Mouse (Mus musculus): ENCODE results near the gene Oaf. TPM values are rescaled to one million over a fixed set of nuclear protein-coding genes. Genes with fewer than 3 reads are reported as not detected.

Oaf gene
- polyA plus RNA-seq, 1 experiment from 2014 or later: 11.3 TPM

GRCm38 (mm10) chr9:43241291-43241690, 1.6 kb upstream of the Oaf start:
- ATAC-seq (ENCODE audit: low FRiP score): no peak
- H3K27ac ChIP-seq: no peak overlapping the region
- no peak overlapping the region for H3K4me2 ChIP-seq
- WGBS: 67% methylated on average over 4 of the region's 4 CpGs
- peaks cover 23% of the 10 kb centered on the region for H3K4me1 ChIP-seq (replicated peaks)
- no peak overlapping the region for H3K9ac ChIP-seq
- no peaks in the 10 kb centered on the region for H3K36me3 ChIP-seq
- peaks cover 63% of the 10 kb centered on the region for H3K27me3 ChIP-seq
- H3K4me3 ChIP-seq: no peak overlapping the region
- no peaks in the 10 kb centered on the region for H3K9me3 ChIP-seq

- Histone ChIP-seq H3K4me2 (peak overlapping the region; percentile 74), H3K9me3 (no peaks in the 10 kb centered on the region), H3K4me1 (replicated peaks) (peaks cover 23% of the 10 kb centered on the region), H3K27me3 (peaks cover 65% of the 10 kb centered on the region), H3K9ac (peak overlapping the region; percentile 76; the same call in 1 of the 2 replicates), H3K27ac (peak overlapping the region; percentile 52; the same call in 1 of the 2 replicates), H3K36me3 (no peaks in the 10 kb centered on the region), H3K4me3 (peak overlapping the region; percentile 53; the same call in 1 of the 2 replicates)
- no peak for ATAC-seq (ENCODE audit: low FRiP score)
- WGBS: 53% methylated on average over 2 of the region's 2 CpGs
Measured at GRCm38 (mm10) chr9:43240594-43240900, 836 bp upstream of the Oaf start.

GRCm38 (mm10) chr9:43238631-43239545, 823 bp downstream of the Oaf start:
- peak; percentile 28; the same call in 1 of the 2 replicates for ATAC-seq (ENCODE audit: low FRiP score)
- Histone ChIP-seq H3K27ac (no peak overlapping the region), H3K36me3 (no peaks in the 10 kb centered on the region), H3K27me3 (peaks cover 66% of the 10 kb centered on the region), H3K9me3 (no peaks in the 10 kb centered on the region), H3K9ac (peak overlapping the region; percentile 76), H3K4me2 (peak overlapping the region; percentile 74), H3K4me3 (peak overlapping the region; percentile 53), H3K4me1 (replicated peaks) (peaks cover 23% of the 10 kb centered on the region)
- WGBS: 1% methylated on average over 50 of the region's 51 CpGs

GRCm38 (mm10) chr9:43238167-43238566, 1.5 kb downstream of the Oaf start:
- WGBS: 54% methylated on average over 2 of the region's 2 CpGs
- peak overlapping the region; percentile 53 for H3K4me3 ChIP-seq
- peaks cover 23% of the 10 kb centered on the region for H3K4me1 ChIP-seq (replicated peaks)
- ATAC-seq (ENCODE audit: low FRiP score): no peak
- peaks cover 60% of the 10 kb centered on the region for H3K27me3 ChIP-seq
- H3K9me3 ChIP-seq: no peaks in the 10 kb centered on the region
- H3K27ac ChIP-seq: no peak overlapping the region
- no peaks in the 10 kb centered on the region for H3K36me3 ChIP-seq
- peak overlapping the region; percentile 74 for H3K4me2 ChIP-seq
- H3K9ac ChIP-seq: no peak overlapping the region

GRCm38 (mm10) chr9:43237111-43237775, 2.5 kb downstream of the Oaf start:
- H3K9me3 ChIP-seq: no peaks in the 10 kb centered on the region
- WGBS: 51% methylated on average over 7 of the region's 7 CpGs
- no peak overlapping the region for H3K27ac ChIP-seq
- no peak overlapping the region for H3K9ac ChIP-seq
- H3K4me1 ChIP-seq (replicated peaks): peaks cover 25% of the 10 kb centered on the region
- H3K4me2 ChIP-seq: no peak overlapping the region
- H3K4me3 ChIP-seq: no peak overlapping the region
- H3K27me3 ChIP-seq: peaks cover 57% of the 10 kb centered on the region
- no peaks in the 10 kb centered on the region for H3K36me3 ChIP-seq
- no peak for ATAC-seq (ENCODE audit: low FRiP score)

- H3K36me3 ChIP-seq: no peaks in the 10 kb centered on the region
- no peak overlapping the region for H3K27ac ChIP-seq
- H3K4me3 ChIP-seq: no peak overlapping the region
- H3K27me3 ChIP-seq: peaks cover 52% of the 10 kb centered on the region
- 88% methylated on average over 7 of the region's 7 CpGs for WGBS
- H3K9ac ChIP-seq: no peak overlapping the region
- H3K4me2 ChIP-seq: no peak overlapping the region
- peaks cover 32% of the 10 kb centered on the region for H3K4me1 ChIP-seq (replicated peaks)
- no peaks in the 10 kb centered on the region for H3K9me3 ChIP-seq
- ATAC-seq (ENCODE audit: low FRiP score): no peak
Measured at GRCm38 (mm10) chr9:43236576-43236975, 3.1 kb downstream of the Oaf start.

GRCm38 (mm10) chr9:43236106-43236505, 3.6 kb downstream of the Oaf start:
- no peak for ATAC-seq (ENCODE audit: low FRiP score)

GRCm38 (mm10) chr9:43235336-43235735, 4.4 kb downstream of the Oaf start:
- WGBS: 90% methylated on average over 6 of the region's 6 CpGs
- Histone ChIP-seq H3K4me3 (no peak overlapping the region), H3K36me3 (no peaks in the 10 kb centered on the region), H3K27ac (no peak overlapping the region), H3K27me3 (peaks cover 43% of the 10 kb centered on the region), H3K4me2 (no peak overlapping the region), H3K4me1 (replicated peaks) (peaks cover 36% of the 10 kb centered on the region), H3K9ac (no peak overlapping the region), H3K9me3 (no peaks in the 10 kb centered on the region)
- no peak for ATAC-seq (ENCODE audit: low FRiP score)

More at GRCm38 (mm10) chr9:43236106-43236505, 3.6 kb downstream of the Oaf start:
- WGBS: 84% methylated on average over 1 of the region's 1 CpGs
- Histone ChIP-seq H3K27ac (no peak overlapping the region), H3K4me3 (no peak overlapping the region), H3K4me1 (replicated peaks) (peaks cover 33% of the 10 kb centered on the region), H3K4me2 (no peak overlapping the region), H3K27me3 (peaks cover 47% of the 10 kb centered on the region), H3K36me3 (no peaks in the 10 kb centered on the region), H3K9ac (no peak overlapping the region), H3K9me3 (no peaks in the 10 kb centered on the region)

- peaks cover 29% of the 10 kb centered on the region for H3K4me1 ChIP-seq (replicated peaks)
- H3K9me3 ChIP-seq: no peaks in the 10 kb centered on the region
- ATAC-seq (ENCODE audit: low FRiP score): no peak
- no peaks in the 10 kb centered on the region for H3K36me3 ChIP-seq
- H3K4me3 ChIP-seq: no peak overlapping the region
- H3K27ac ChIP-seq: no peak overlapping the region
- WGBS: 90% methylated on average over 5 of the region's 5 CpGs
- no peak overlapping the region for H3K9ac ChIP-seq
- peaks cover 35% of the 10 kb centered on the region for H3K27me3 ChIP-seq
- H3K4me2 ChIP-seq: no peak overlapping the region
Measured at GRCm38 (mm10) chr9:43234496-43234895, 5.2 kb downstream of the Oaf start.

- H3K4me1 ChIP-seq (replicated peaks): peaks cover 21% of the 10 kb centered on the region
- no peak overlapping the region for H3K4me3 ChIP-seq
- no peak overlapping the region for H3K9ac ChIP-seq
- no peak for ATAC-seq (ENCODE audit: low FRiP score)
- no peak overlapping the region for H3K27ac ChIP-seq
- H3K27me3 ChIP-seq: peaks cover 25% of the 10 kb centered on the region
- no peaks in the 10 kb centered on the region for H3K36me3 ChIP-seq
- H3K9me3 ChIP-seq: no peaks in the 10 kb centered on the region
- 100% methylated on average over 1 of the region's 1 CpGs for WGBS
- no peak overlapping the region for H3K4me2 ChIP-seq
Measured at GRCm38 (mm10) chr9:43233515-43233914, 6.2 kb downstream of the Oaf start.

- WGBS: 79% methylated on average over 5 of the region's 5 CpGs
- no peaks in the 10 kb centered on the region for H3K36me3 ChIP-seq
- H3K9me3 ChIP-seq: no peaks in the 10 kb centered on the region
- H3K4me1 ChIP-seq (replicated peaks): peaks cover 21% of the 10 kb centered on the region
- no peak overlapping the region for H3K4me3 ChIP-seq
- no peak for ATAC-seq (ENCODE audit: low FRiP score)
- H3K4me2 ChIP-seq: no peak overlapping the region
- no peak overlapping the region for H3K27ac ChIP-seq
- peaks cover 20% of the 10 kb centered on the region for H3K27me3 ChIP-seq
- no peak overlapping the region for H3K9ac ChIP-seq
Measured at GRCm38 (mm10) chr9:43233044-43233443, 6.7 kb downstream of the Oaf start.

- Histone ChIP-seq H3K4me1 (replicated peaks) (peaks cover 21% of the 10 kb centered on the region), H3K4me2 (no peak overlapping the region), H3K9ac (no peak overlapping the region), H3K27ac (no peak overlapping the region), H3K27me3 (peaks cover 12% of the 10 kb centered on the region), H3K9me3 (no peaks in the 10 kb centered on the region), H3K36me3 (no peaks in the 10 kb centered on the region), H3K4me3 (no peak overlapping the region)
- WGBS: 16% methylated on average over 5 of the region's 5 CpGs
- ATAC-seq (ENCODE audit: low FRiP score): no peak
Measured at GRCm38 (mm10) chr9:43232286-43232685, 7.4 kb downstream of the Oaf start.

Measured in hindbrain, embryonic 13.5 days (tissue).